Mouse (Mus musculus) G1E (cell line): Measurements from ENCODE around the gene C9orf72.

Experiments used
- CTCF ChIP-seq: IDR thresholded peaks from 2 replicates; pipeline ENCODE4 v1.5.1; 2012; ENCODE audit warnings: low read depth, low read length, inconsistent platforms, mixed read lengths
- GATA1 ChIP-seq: IDR thresholded peaks from 2 replicates; pipeline ENCODE4 v1.6.1; 2012; ENCODE audit warnings: borderline replicate concordance, low read length, inconsistent platforms, mixed read lengths
- GATA2 ChIP-seq: IDR thresholded peaks from 2 replicates; pipeline ENCODE4 v1.6.1; 2012; ENCODE audit warnings: low read depth, low read length, inconsistent platforms, borderline replicate concordance

- TF ChIP-seq CTCF (no peak), GATA2 (no peak), GATA1 (no peak)
These were observed 56.3 kb downstream of the C9orf72 start for GRCm38 (mm10) chr4:35169571-35170125.
